Mouse (Mus musculus) gonadal fat pad, adult 2 months (tissue): ENCODE results near the gene Siglech. TPM values are rescaled to one million over a fixed set of nuclear protein-coding genes. Genes with fewer than 3 reads are reported as not detected.

ENCODE experiments used
- polyA plus RNA-seq: library from polyadenylated mRNA; depleted of rRNA; stranded (reverse); fragments of >200 nt; gene quantifications from 2 replicates; pipeline ENCODE4 v1.2.3, GENCODE M21; 2012; rRNA removed

Siglech gene
- polyA plus RNA-seq, 1 experiment = 3.4 TPM

Other genes starting within 250 kb of the Siglech start
- 4.6 and 5.1 TPM in 2 replicates for gene Tubgcp5, start 26.0 kb downstream of the Siglech start, polyA plus RNA-seq
- 52.3 and 84.1 TPM in 2 replicates for gene Cyfip1, start 73.6 kb downstream of the Siglech start, polyA plus RNA-seq
- 11.1 and 11.6 TPM in 2 replicates for gene Nipa2, start 194.3 kb downstream of the Siglech start, polyA plus RNA-seq